Mouse (Mus musculus): ENCODE data around the gene Eif1ax.
"Not testable (repeated sequence)": the region's sequence is repeated elsewhere in the genome, so short reads cannot be mapped to it uniquely, and the experiment has no call there.

Gene Eif1ax

GRCm38 (mm10) chrX:159371831-159372752, at the start of gene Eif1ax:
TSS of gene Eif1ax (plus strand) at chrX:159372178.
- DNase-seq (ENCODE audit: low spot score in 2 of 2) = peak; percentile 59 to 80

GRCm38 (mm10) chrX:159364506-159364905, 7.5 kb upstream of the Eif1ax start:
- DNase-seq (ENCODE audit: low spot score in 2 of 2) = no peak

- no peak for DNase-seq (ENCODE audit: low spot score in 2 of 2)
Measured at GRCm38 (mm10) chrX:159372753-159373144, 771 bp downstream of the Eif1ax start.

DNA sequence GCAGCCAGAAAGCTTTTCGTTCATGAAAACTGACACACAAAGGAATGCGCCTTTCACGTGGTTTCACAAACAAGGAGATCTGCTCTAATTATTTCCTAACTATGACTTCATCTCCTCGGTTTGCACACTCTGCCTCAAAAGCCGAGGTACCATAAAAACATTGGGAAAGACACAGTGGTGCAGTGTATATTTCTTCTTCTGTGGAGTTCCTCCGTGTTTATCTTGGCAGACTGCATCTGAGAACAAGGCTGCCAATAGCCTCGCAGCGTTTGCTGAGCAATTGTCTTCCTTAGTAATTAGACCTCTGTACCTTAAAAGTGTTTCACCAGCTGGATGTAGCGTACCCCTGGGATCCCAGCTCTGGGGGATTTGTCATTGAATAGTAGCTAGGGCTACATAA, 15.1 kb downstream of the Eif1ax start:
- DNase-seq (ENCODE audit: low spot score in 2 of 2) = no peak

GRCm38 (mm10) chrX:159388953-159389352, 17.0 kb downstream of the Eif1ax start:
- no peak for DNase-seq (ENCODE audit: low spot score in 2 of 2)

GRCm38 (mm10) chrX:159390347-159390962, 18.5 kb downstream of the Eif1ax start:
- no peak for DNase-seq (ENCODE audit: low spot score in 2 of 2)

DNA sequence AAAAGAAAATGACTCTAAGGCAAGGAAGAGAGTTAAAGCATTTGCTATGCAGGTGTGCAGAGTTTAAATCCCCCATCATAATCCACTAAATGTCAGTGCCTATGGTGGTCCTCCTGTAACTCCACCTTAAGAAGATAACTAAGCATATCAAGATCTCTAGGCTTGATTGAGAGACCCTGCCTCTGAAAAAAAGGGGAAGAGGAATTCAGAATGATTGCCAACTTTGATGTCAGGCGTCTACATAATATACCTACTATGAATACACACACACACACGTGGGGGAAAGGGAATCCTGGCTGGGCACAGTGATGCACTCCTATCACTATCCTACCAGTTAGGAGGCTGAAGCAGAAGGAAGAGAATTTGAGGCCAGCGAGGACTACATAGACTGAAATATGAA, 19.3 kb downstream of the Eif1ax start:
- DNase-seq (ENCODE audit: low spot score in 2 of 2) = no peak

GRCm38 (mm10) chrX:159409253-159409652, 37.3 kb downstream of the Eif1ax start:
- peak in 1 of 2 experiments; percentile 38 for DNase-seq (ENCODE audit: low spot score in 2 of 2)

- DNase-seq (ENCODE audit: low spot score in 2 of 2) = peak in 1 of 2 experiments; percentile 1
Measured at GRCm38 (mm10) chrX:159414130-159414828, 42.3 kb downstream of the Eif1ax start, which contains the start of gene Map7d2. TSS of gene Map7d2 (plus strand) at chrX:159414572.

DNA sequence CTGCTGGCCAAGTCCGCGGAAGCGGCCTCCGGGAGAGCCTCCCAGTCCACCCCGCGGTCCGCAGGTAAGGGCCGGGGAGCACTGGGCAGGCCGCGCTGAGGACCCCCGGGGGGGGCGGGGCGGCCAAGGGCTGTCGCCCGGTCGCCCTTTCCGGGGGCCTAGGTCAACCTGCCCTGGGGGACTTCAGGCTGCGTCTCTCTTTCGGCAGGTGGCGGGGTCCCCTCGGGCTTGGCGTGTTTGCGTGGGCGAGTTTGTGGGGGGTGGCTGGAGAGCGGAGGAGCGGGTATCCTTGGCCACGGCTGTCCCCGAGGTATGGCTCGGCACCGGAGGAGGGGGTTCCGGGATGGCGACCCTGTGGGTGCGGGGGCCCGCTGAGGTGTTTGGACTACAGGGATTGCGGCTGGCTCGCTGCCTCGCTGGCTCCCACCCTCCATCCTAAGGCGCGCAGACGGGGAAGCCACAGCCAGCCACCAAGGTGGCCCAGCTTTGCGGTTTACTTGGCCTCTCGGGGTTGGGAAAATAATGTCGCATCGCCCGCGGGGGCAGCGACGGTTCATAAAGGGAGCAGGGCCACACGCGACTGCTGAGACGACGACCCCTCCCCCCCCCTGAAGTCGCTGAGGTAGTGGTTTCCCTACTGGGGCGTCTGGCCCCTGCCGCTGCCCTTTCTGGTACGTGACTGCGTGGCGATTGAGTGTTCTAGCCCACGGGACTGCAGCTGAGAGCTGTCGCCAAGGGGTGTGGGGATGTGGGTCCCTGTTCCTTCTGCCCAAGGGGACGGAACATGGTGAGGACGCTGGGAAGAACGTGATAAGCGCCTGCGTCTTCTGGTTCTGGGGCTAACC, 43.1 kb downstream of the Eif1ax start:
- DNase-seq (ENCODE audit: low spot score in 2 of 2) = peak in 1 of 2 experiments; percentile 0

DNA sequence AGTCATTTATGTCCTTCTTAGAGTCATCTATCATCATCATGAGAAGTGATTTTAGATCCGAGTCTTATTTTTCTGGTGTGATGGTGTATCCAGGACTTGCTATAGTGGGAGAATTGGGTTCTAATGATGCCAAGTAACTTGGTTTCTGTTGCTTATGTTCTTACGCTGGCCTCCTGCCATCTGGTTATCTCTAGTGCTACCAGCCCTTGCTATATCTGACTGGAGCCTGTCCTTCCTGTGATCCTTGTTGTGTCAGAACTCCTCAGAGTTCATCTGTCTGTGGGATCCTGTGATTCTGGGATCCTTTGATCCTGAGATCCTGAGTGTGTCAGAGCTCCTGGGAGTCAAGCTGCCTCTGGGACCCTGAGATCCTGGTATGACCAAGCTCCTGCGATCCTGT, 58.5 kb downstream of the Eif1ax start:
- DNase-seq (ENCODE audit: low spot score in 2 of 2) = not testable (repeated sequence)

Data from natural killer cell, adult 2 months (primary cell).